Mouse (Mus musculus): ENCODE data around the gene Cd300lf. TPM values are rescaled to one million over a fixed set of nuclear protein-coding genes. Genes with fewer than 3 reads are reported as not detected.

Cd300lf gene
- polyA plus RNA-seq (2015; fragmentation: Nextera tagmentation; extraction: Ambion mirVana): 0.52 and 0.53 TPM in 2 replicates

DNA sequence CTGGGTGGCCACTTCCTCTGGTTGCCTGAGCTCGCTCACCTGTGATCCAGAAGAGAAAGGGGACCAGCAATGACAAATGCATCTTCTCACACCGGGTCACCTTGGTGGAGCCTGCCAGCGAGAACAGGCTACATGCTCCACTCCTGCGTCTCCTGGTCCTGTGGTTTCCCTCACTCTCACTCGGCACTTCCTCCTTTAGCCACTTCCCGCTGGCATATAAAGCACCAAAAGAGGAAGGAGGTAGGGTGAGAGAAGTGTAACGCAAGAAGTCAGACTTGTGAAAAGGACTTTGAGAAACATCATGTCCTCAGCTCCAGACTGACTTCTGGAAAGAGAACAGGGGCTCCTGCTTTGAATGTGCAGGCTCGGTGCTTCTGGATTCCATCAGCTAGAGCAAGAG is at the start of gene Cd300lf:
Gene Cd300lf (minus strand): TSS at position 193 of the 400 bp plus-strand sequence.
- Histone ChIP-seq H3K4me2 (replicated peaks; ENCODE audit: low read depth, low read length) (no peak within 1 kb of the TSS), H3K4me1 (ENCODE audit: insufficient read depth, low read length) (no peaks in the 10 kb centered on the region), H3K27ac (ENCODE audit: low read length) (no peak within 1 kb of the TSS), H3K27me3 (ENCODE audit: insufficient read depth, low read length) (no peaks in the 10 kb centered on the region), H3K9ac (replicated peaks; ENCODE audit: low read length) (no peak within 1 kb of the TSS), H3K4me3 (ENCODE audit: low read length) (no peak within 1 kb of the TSS), H3K36me3 (ENCODE audit: insufficient read depth, low read length) (no peaks in the 10 kb centered on the region), H3K9me3 (ENCODE audit: low read length) (no peaks in the 10 kb centered on the region)
- 77% methylated on average over 8 of the region's 8 CpGs for WGBS
- ATAC-seq (ENCODE audit: low FRiP score, low TSS enrichment): no peak

DNA sequence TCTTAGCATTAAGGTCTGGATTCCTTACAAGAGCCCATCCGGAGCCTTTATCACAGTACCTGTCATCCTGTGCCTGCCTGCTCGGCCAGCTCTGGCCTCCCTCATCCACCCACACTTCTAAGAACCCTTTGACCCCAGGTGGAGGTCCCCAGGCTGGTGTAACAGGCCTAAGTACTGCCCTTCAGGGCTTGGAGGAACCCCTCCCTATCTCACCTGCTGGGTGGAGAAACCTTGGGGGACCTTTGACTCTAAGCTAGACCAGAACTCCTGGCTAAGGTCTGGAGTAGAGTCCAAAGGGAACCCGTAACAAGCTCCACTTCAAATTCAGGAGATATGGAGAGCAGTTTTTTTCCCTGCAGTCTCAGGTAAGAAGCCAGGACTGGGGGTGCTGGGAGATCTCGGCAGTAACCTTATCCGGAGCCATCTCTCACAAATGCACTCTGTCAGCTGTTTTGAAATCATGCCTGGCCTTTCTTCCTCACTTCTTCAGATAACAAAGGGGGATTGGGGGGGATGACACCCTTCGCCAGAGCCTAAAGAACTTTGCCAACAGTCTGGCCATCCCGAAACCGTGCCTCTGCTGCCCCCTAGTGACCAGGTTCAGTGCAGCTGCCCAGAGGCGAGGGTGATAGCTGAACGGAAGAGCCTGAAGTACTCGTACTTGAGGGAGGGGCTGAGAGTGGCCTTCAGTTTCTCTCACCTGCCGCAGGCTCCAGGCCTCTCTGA is 48.3 kb upstream of the Cd300lf start:
- H3K9ac ChIP-seq (replicated peaks; ENCODE audit: low read length): 0 out of 2 replicates have a peak overlapping the region, but pooled peaks have one; percentile 4
- no peaks in the 10 kb centered on the region for H3K9me3 ChIP-seq (ENCODE audit: low read length)
- H3K4me3 ChIP-seq (ENCODE audit: low read length): no peak overlapping the region
- no peak overlapping the region for H3K4me2 ChIP-seq (replicated peaks; ENCODE audit: low read depth, low read length)
- 21% methylated on average over 12 of the region's 12 CpGs for WGBS
- no peak for ATAC-seq (ENCODE audit: low FRiP score, low TSS enrichment)
- H3K36me3 ChIP-seq (ENCODE audit: insufficient read depth, low read length): 0 out of 2 replicates have a peak, but pooled peaks cover 5% of the 10 kb centered on the region
- H3K27ac ChIP-seq (ENCODE audit: low read length): no peak overlapping the region
- no peaks in the 10 kb centered on the region for H3K27me3 ChIP-seq (ENCODE audit: insufficient read depth, low read length)
- peaks cover 24% of the 10 kb centered on the region for H3K4me1 ChIP-seq (ENCODE audit: insufficient read depth, low read length)

DNA sequence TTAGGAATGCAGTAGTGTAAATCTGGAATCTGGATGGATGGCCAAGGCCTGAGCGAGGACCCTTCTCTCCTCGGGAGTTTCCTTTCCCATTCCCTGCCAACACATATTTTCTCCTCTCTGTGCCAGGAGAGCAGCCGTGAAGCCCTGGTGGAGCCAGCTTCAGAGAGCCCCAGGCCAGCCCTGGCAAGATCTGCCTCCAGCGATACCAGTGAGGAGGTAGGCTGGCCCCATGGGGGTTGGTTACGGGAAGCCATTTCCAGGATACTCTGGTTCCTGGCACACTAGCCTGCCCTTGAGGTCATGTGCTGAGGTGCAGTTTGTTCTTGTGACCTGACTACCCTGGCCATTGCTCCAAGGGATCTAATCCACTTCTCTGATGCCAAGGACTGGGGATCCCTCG is 46.1 kb upstream of the Cd300lf start:
- WGBS: 84% methylated on average over 6 of the region's 6 CpGs
- no peak overlapping the region for H3K27ac ChIP-seq (ENCODE audit: low read length)
- H3K4me2 ChIP-seq (replicated peaks; ENCODE audit: low read depth, low read length): no peak overlapping the region
- no peak overlapping the region for H3K4me3 ChIP-seq (ENCODE audit: low read length)
- peaks cover 36% of the 10 kb centered on the region for H3K4me1 ChIP-seq (ENCODE audit: insufficient read depth, low read length)
- H3K36me3 ChIP-seq (ENCODE audit: insufficient read depth, low read length): 0 out of 2 replicates have a peak, but pooled peaks cover 5% of the 10 kb centered on the region
- H3K9me3 ChIP-seq (ENCODE audit: low read length): no peaks in the 10 kb centered on the region
- no peak for ATAC-seq (ENCODE audit: low FRiP score, low TSS enrichment)
- no peak overlapping the region for H3K9ac ChIP-seq (replicated peaks; ENCODE audit: low read length)
- H3K27me3 ChIP-seq (ENCODE audit: insufficient read depth, low read length): no peaks in the 10 kb centered on the region

DNA sequence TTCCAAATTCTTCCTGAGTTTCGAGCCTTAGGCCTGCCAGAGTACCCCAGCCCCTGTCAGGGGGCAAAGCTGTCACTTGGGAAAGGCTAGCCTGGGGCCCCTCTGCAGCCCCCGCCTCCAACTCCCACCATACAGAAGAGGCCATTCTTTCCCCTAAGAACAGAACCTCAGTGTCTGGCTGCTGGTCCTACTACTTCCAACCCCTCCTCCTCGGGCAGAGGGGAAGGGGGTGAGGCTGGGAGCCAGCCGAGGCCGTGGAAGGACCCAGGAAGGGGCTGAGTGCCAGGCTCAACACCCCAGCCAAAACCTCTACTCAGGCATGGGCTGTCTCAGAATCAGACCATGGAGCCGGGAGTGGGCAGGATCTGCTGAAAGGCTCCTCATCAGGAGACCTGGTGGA is 45.4 kb upstream of the Cd300lf start:
- no peak overlapping the region for H3K4me3 ChIP-seq (ENCODE audit: low read length)
- WGBS: 70% methylated on average over 6 of the region's 6 CpGs
- H3K4me1 ChIP-seq (ENCODE audit: insufficient read depth, low read length): peaks cover 43% of the 10 kb centered on the region
- H3K36me3 ChIP-seq (ENCODE audit: insufficient read depth, low read length): 0 out of 2 replicates have a peak, but pooled peaks cover 5% of the 10 kb centered on the region
- no peak overlapping the region for H3K4me2 ChIP-seq (replicated peaks; ENCODE audit: low read depth, low read length)
- H3K9ac ChIP-seq (replicated peaks; ENCODE audit: low read length): no peak overlapping the region
- H3K27ac ChIP-seq (ENCODE audit: low read length): no peak overlapping the region
- ATAC-seq (ENCODE audit: low FRiP score, low TSS enrichment): no peak
- H3K9me3 ChIP-seq (ENCODE audit: low read length): no peaks in the 10 kb centered on the region
- no peaks in the 10 kb centered on the region for H3K27me3 ChIP-seq (ENCODE audit: insufficient read depth, low read length)

DNA sequence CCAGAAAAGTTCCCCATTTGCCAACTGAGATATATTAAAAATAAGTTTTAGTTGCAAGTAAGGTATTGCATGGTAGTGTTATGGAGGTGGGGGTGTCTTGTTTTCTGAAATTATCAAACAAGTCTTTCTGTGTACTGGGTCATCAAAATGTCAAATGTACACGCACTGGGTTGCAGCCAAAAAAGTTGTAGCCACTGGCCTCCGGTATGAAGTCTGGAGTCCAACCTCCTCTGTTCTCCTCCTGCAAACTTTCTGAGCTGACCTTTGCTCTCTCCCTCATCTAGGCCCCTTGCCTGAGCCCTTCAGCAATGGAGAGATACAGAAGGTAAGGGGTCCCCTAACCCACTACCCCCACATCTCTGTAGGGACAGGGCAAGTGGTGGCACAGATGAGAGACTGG is 45.0 kb upstream of the Cd300lf start:
- no peak overlapping the region for H3K9ac ChIP-seq (replicated peaks; ENCODE audit: low read length)
- no peak for ATAC-seq (ENCODE audit: low FRiP score, low TSS enrichment)
- 0 out of 2 replicates have a peak, but pooled peaks cover 5% of the 10 kb centered on the region for H3K36me3 ChIP-seq (ENCODE audit: insufficient read depth, low read length)
- no peak overlapping the region for H3K4me2 ChIP-seq (replicated peaks; ENCODE audit: low read depth, low read length)
- no peaks in the 10 kb centered on the region for H3K27me3 ChIP-seq (ENCODE audit: insufficient read depth, low read length)
- H3K4me1 ChIP-seq (ENCODE audit: insufficient read depth, low read length): peaks cover 47% of the 10 kb centered on the region
- no peak overlapping the region for H3K27ac ChIP-seq (ENCODE audit: low read length)
- no peaks in the 10 kb centered on the region for H3K9me3 ChIP-seq (ENCODE audit: low read length)
- 62% methylated on average over 2 of the region's 2 CpGs for WGBS
- H3K4me3 ChIP-seq (ENCODE audit: low read length): no peak overlapping the region

DNA sequence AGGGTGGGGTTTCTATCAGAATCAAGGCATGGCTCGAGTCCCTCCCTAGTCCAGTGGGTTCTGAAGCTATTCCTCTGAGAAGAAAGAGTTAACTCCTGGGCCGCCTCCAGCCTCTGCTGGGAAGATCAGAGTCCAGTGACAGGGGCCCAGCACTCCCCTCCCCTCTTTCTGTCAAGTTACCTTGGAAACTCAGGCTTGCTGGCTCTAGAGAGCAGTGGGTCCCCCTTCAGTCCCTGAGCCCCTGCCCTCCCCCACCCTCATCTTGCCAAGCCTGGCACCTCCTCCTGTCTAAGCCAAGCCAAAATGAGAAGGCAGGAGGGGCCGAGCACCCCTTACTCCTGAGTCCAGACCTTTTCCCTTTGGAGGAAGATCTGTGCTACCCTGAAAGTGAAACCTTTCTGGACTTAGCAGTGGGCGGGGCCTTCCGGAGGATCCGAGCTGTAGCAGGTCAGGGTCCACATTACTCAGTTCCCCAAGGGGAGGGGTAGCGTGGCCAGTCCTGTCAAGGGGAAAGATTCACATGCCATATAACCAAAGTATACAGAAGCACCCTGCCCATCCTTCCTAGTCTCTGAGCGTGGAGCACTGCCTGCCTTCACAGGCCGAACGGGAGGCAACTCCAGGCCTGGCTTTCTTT is 43.9 kb upstream of the Cd300lf start:
- peak; percentile 62 for ATAC-seq (ENCODE audit: low FRiP score, low TSS enrichment)
- Histone ChIP-seq H3K9ac (replicated peaks; ENCODE audit: low read length) (peak overlapping the region; percentile 39), H3K36me3 (ENCODE audit: insufficient read depth, low read length) (0 out of 2 replicates have a peak, but pooled peaks cover 5% of the 10 kb centered on the region), H3K9me3 (ENCODE audit: low read length) (no peaks in the 10 kb centered on the region), H3K4me1 (ENCODE audit: insufficient read depth, low read length) (peaks cover 58% of the 10 kb centered on the region), H3K4me3 (ENCODE audit: low read length) (peak overlapping the region; percentile 26), H3K27me3 (ENCODE audit: insufficient read depth, low read length) (no peaks in the 10 kb centered on the region), H3K27ac (ENCODE audit: low read length) (peak overlapping the region; percentile 80), H3K4me2 (replicated peaks; ENCODE audit: low read depth, low read length) (peak overlapping the region; percentile 31)
- 18% methylated on average over 10 of the region's 10 CpGs for WGBS

DNA sequence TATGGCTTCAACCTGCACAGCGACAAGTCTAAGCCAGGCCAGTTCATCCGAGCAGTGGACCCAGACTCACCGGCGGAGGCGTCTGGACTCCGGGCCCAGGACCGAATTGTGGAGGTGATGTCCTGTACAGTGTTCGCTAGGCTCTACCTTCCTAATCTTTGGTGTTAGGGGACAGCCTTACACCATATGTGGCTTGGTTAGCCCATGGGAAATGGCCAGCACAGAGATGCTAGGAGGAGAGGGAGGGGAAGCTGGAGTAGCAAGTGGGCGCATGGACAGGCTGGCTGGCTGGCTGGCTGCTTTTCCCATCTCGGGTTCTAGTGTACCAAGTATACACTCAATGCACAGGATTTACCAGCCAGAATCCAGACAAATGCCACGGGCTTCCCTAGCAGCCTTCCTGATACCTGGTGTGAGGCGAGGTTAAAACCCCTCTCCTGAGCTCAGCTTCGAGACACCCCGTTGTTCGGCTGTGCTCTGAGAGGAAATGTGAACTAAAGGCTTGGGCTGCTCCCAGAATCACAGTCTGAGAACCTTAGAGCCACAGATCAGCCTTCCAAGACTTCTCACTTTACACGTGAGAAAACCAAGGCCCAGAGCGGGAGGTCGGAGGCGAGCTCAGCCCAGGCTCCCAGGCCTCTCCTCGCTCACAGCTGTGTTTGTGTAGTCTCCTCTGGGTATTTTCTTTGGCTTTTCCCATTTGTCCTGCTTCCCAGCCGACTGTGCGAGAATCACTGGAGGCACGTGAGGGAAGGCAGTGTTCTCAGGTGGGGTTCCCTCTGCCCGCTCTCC is 42.8 kb upstream of the Cd300lf start:
- WGBS: 45% methylated on average over 24 of the region's 24 CpGs
- Histone ChIP-seq H3K27me3 (ENCODE audit: insufficient read depth, low read length) (no peaks in the 10 kb centered on the region), H3K36me3 (ENCODE audit: insufficient read depth, low read length) (0 out of 2 replicates have a peak, but pooled peaks cover 2% of the 10 kb centered on the region), H3K4me1 (ENCODE audit: insufficient read depth, low read length) (peaks cover 69% of the 10 kb centered on the region), H3K4me3 (ENCODE audit: low read length) (no peak overlapping the region), H3K9me3 (ENCODE audit: low read length) (no peaks in the 10 kb centered on the region), H3K27ac (ENCODE audit: low read length) (peak overlapping the region; percentile 80), H3K9ac (replicated peaks; ENCODE audit: low read length) (peak overlapping the region; percentile 39), H3K4me2 (replicated peaks; ENCODE audit: low read depth, low read length) (no peak overlapping the region)
- ATAC-seq (ENCODE audit: low FRiP score, low TSS enrichment): 0 out of 2 replicates have a peak, but pooled peaks have one; percentile 3

DNA sequence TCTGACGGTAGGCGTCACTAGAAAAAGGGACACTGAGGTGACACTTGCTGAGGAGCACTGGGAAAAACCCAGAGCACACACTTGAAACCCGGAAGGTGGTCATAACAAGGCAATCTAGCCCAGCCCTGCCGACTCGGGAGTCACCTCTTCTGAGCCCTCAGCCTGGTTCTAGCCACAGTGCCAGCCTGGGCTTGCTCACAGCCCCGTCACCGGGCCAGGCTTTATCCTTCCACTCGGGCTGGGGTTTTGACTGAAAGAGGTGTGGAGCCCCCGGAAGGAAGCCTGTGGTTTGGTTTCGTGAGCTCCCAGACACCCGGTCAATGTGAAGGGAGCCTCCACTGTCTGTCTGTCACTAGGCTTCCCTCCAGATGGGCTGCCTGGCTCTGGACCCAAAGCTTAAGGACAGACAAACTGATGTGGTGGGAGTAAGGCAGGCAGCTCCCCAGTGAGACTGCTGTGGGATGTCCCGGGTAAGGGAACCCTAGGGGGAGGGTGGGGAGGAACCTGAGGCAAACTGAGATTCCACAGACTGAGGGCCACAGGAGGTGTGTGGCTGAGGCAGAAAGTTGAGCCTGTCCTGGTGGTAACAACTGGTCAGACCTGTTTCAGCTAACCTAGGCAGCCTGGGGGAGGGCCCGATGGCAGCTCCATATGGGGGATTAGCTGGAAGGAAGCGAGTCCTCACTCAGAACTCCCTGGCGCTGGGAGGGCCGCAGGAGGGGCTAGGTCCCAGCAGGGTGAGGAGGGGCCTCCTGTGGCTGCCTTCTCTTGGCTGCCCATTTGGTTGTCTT is 40.0 kb upstream of the Cd300lf start:
- Histone ChIP-seq H3K4me1 (ENCODE audit: insufficient read depth, low read length) (peaks cover 80% of the 10 kb centered on the region), H3K27ac (ENCODE audit: low read length) (peak overlapping the region; percentile 71), H3K4me2 (replicated peaks; ENCODE audit: low read depth, low read length) (peak overlapping the region; percentile 31), H3K9ac (replicated peaks; ENCODE audit: low read length) (peak overlapping the region; percentile 42), H3K4me3 (ENCODE audit: low read length) (no peak overlapping the region; the same call in 1 of the 2 replicates), H3K27me3 (ENCODE audit: insufficient read depth, low read length) (no peaks in the 10 kb centered on the region), H3K36me3 (ENCODE audit: insufficient read depth, low read length) (no peaks in the 10 kb centered on the region), H3K9me3 (ENCODE audit: low read length) (no peaks in the 10 kb centered on the region)
- 14% methylated on average over 16 of the region's 16 CpGs for WGBS
- peak; percentile 20; the same call in 1 of the 2 replicates for ATAC-seq (ENCODE audit: low FRiP score, low TSS enrichment)

DNA sequence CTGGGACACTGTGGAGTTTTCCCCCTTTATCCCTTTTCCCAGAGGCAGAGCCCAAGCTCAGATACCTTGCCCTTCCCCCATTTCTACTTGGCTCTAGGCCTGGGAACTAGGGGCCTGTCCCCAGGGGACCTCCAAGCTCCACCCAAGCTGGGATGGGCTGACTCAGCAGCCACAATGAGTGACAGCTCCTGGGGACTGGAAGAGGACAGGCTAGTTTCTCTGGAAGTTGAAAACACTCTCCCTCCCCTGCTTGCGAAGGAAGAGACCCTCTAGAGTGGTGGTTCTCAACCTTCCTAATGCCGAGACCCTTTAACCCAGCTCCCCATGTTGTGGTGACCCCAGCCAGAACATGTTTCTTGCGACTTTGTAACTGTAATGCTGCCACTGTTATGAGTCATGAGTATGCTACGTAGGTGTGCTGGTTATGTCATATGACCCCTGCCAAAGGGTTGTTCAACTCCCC is 39.1 kb upstream of the Cd300lf start:
- H3K4me3 ChIP-seq (ENCODE audit: low read length): no peak overlapping the region
- no peaks in the 10 kb centered on the region for H3K9me3 ChIP-seq (ENCODE audit: low read length)
- ATAC-seq (ENCODE audit: low FRiP score, low TSS enrichment): no peak; the same call in 1 of the 2 replicates
- H3K27me3 ChIP-seq (ENCODE audit: insufficient read depth, low read length): no peaks in the 10 kb centered on the region
- 25% methylated on average over 4 of the region's 4 CpGs for WGBS
- no peaks in the 10 kb centered on the region for H3K36me3 ChIP-seq (ENCODE audit: insufficient read depth, low read length)
- H3K27ac ChIP-seq (ENCODE audit: low read length): no peak overlapping the region; the same call in 1 of the 2 replicates
- peak overlapping the region; percentile 35; the same call in 1 of the 2 replicates for H3K9ac ChIP-seq (replicated peaks; ENCODE audit: low read length)
- H3K4me2 ChIP-seq (replicated peaks; ENCODE audit: low read depth, low read length): peak overlapping the region; percentile 22; the same call in 1 of the 2 replicates
- H3K4me1 ChIP-seq (ENCODE audit: insufficient read depth, low read length): peaks cover 73% of the 10 kb centered on the region
